ENCODE assay signal across 9 mouse cellular contexts in genomic region chr4:152028456-152028855, GRCm38 (mm10). TPM values are rescaled to one million over a fixed set of nuclear protein-coding genes. Genes with fewer than 3 reads are reported as not detected.
DNase-seq lines count a peak whose midpoint lies in the region; ATAC-seq and TF ChIP-seq lines count a peak whose summit lies in the region.
"Had no signal": no experiment of that assay in that cellular context is flagged by ENCODE, and none has a peak within 500 bp of the region (broad histone marks: within the 10 kb centered on the region; RNA-seq: fewer than 3 reads in every experiment).

No protein-coding gene starts in this region.

- H3K79me2 ChIP-seq in myocyte (ENCODE audit: control insufficient read depth, insufficient read depth) = peaks cover 20% of the 10 kb centered on the region

- H3K27ac ChIP-seq in kidney, embryonic 16.5 days (ENCODE audit: low read length) = no peak overlapping the region
- H3K27ac ChIP-seq in embryonic facial prominence, embryonic 14.5 days (replicated peaks; ENCODE audit: low read depth, low read length) = no peak overlapping the region
- no peak overlapping the region for H3K27ac ChIP-seq in intestine, embryonic 15.5 days

- H3K4me3 ChIP-seq in kidney, embryonic 16.5 days (ENCODE audit: low read length) = peak overlapping the region; percentile 86
- peak overlapping the region; percentile 79 for H3K4me3 ChIP-seq in embryonic facial prominence, embryonic 14.5 days (ENCODE audit: low read depth, low read length)
- H3K4me3 ChIP-seq in intestine, embryonic 15.5 days (replicated peaks) = peak overlapping the region; percentile 81; the same call in 1 of the 2 replicates
- peak overlapping the region; percentile 61 for H3K4me3 ChIP-seq in myocyte

- H3K4me1 ChIP-seq in kidney, embryonic 16.5 days (ENCODE audit: insufficient read depth, low read length) = peaks cover 34% of the 10 kb centered on the region
- peaks cover 22% of the 10 kb centered on the region for H3K4me1 ChIP-seq in embryonic facial prominence, embryonic 14.5 days (ENCODE audit: control insufficient read depth, insufficient read depth, low read length)
- H3K4me1 ChIP-seq in intestine, embryonic 15.5 days (replicated peaks) = peaks cover 45% of the 10 kb centered on the region

- no peak for ATAC-seq in kidney, embryonic 16.5 days (ENCODE audit: low FRiP score, low TSS enrichment)
- ATAC-seq in embryonic facial prominence, embryonic 14.5 days (ENCODE audit: low read depth) = no peak
- ATAC-seq in intestine, embryonic 15.5 days = no peak
- ATAC-seq in activated CD4-positive, CD25-positive, alpha-beta regulatory T cell, adult 4 months = no peak
- ATAC-seq in cerebellum, adult (ENCODE audit: insufficient number of reproducible peaks, low FRiP score, low TSS enrichment) = no peak
- no peak for ATAC-seq in monocyte, adult 5-6 weeks (replicated peaks; ENCODE audit: insufficient number of reproducible peaks, low FRiP score, low TSS enrichment, poor library complexity, severe bottlenecking)

- peaks cover 8% of the 10 kb centered on the region for H3K36me3 ChIP-seq in kidney, embryonic 16.5 days (ENCODE audit: insufficient read depth, low read length)
- H3K36me3 ChIP-seq in embryonic facial prominence, embryonic 14.5 days (ENCODE audit: control insufficient read depth, insufficient read depth, low read length) = peaks cover 8% of the 10 kb centered on the region
- peaks cover under 1% of the 10 kb centered on the region; the same call in 1 of the 2 replicates for H3K36me3 ChIP-seq in intestine, embryonic 15.5 days
- no peaks in the 10 kb centered on the region for H3K36me3 ChIP-seq in myocyte (ENCODE audit: control insufficient read depth, insufficient read depth)

- 62% methylated on average over 15 of the region's 15 CpGs for WGBS in kidney, embryonic 16.5 days
- 59% methylated on average over 15 of the region's 15 CpGs for WGBS in embryonic facial prominence, embryonic 14.5 days
- WGBS in intestine, embryonic 15.5 days = 62% methylated on average over 15 of the region's 15 CpGs

- TF ChIP-seq POLR2A in myocyte (IDR thresholded peaks at IDR 0.05; ENCODE audit: insufficient read length, low read depth) = no peak

- peak overlapping the region; percentile 61 for H3K9ac ChIP-seq in kidney, embryonic 16.5 days (replicated peaks; ENCODE audit: low read length)
- H3K9ac ChIP-seq in embryonic facial prominence, embryonic 14.5 days (ENCODE audit: low read depth, low read length) = peak overlapping the region; percentile 34; the same call in 1 of the 2 replicates
- peak overlapping the region; percentile 87 for H3K9ac ChIP-seq in intestine, embryonic 15.5 days

- H3ac ChIP-seq in myocyte (ENCODE audit: control insufficient read depth, insufficient read length) = no peak overlapping the region

- H3K27me3 ChIP-seq in kidney, embryonic 16.5 days (ENCODE audit: insufficient read depth, low read length) = no peaks in the 10 kb centered on the region
- H3K27me3 ChIP-seq in embryonic facial prominence, embryonic 14.5 days (replicated peaks; ENCODE audit: control insufficient read depth, insufficient read depth, low read length) = no peaks in the 10 kb centered on the region
- no peaks in the 10 kb centered on the region for H3K27me3 ChIP-seq in intestine, embryonic 15.5 days (replicated peaks)
- no peaks in the 10 kb centered on the region for H3K27me3 ChIP-seq in myocyte (ENCODE audit: control insufficient read depth, insufficient read depth, insufficient read length)

- peak overlapping the region; percentile 85 for H3K4me2 ChIP-seq in kidney, embryonic 16.5 days (replicated peaks; ENCODE audit: low read depth, low read length)
- H3K4me2 ChIP-seq in embryonic facial prominence, embryonic 14.5 days (ENCODE audit: low read depth, low read length) = peak overlapping the region; percentile 98
- H3K4me2 ChIP-seq in intestine, embryonic 15.5 days (replicated peaks) = peak overlapping the region; percentile 97
- peak overlapping the region; percentile 94 for H3K4me2 ChIP-seq in myocyte (ENCODE audit: low read depth)

- no peak for DNase-seq in kidney, adult 8-10 months
- no peak for DNase-seq in embryonic facial prominence, embryonic 14.5 days (ENCODE audit: low spot score)

- H3K9me3 ChIP-seq in kidney, embryonic 16.5 days (ENCODE audit: low read length) = no peaks in the 10 kb centered on the region
- no peaks in the 10 kb centered on the region for H3K9me3 ChIP-seq in embryonic facial prominence, embryonic 14.5 days (ENCODE audit: control insufficient read depth, low read length)
- no peaks in the 10 kb centered on the region for H3K9me3 ChIP-seq in intestine, embryonic 15.5 days

TF ChIP-seq in myocyte, 11 proteins besides CTCF, POLR2A, EP300 and RAD21:
- TF ChIP-seq POLR2AphosphoS2 (IDR thresholded peaks at IDR 0.05; ENCODE audit: insufficient read length, low read depth) = no peak
- no peak for TF ChIP-seq MAX (IDR thresholded peaks at IDR 0.05; ENCODE audit: low read depth)
- no peak for TF ChIP-seq MYOD1 (IDR thresholded peaks at IDR 0.05; ENCODE audit: control insufficient read depth in 1 of 3, insufficient read length in 2 of 3, low read depth in 2 of 3)
- no peak for TF ChIP-seq SRF (IDR thresholded peaks at IDR 0.05; ENCODE audit: control insufficient read depth, insufficient read length, low read depth)
- no peak for TF ChIP-seq REST (IDR thresholded peaks at IDR 0.05; ENCODE audit: insufficient read depth, insufficient read length)
- TF ChIP-seq USF1 (IDR thresholded peaks at IDR 0.05; ENCODE audit: low read depth) = no peak
- no peak for TF ChIP-seq TCF3 (IDR thresholded peaks at IDR 0.05; ENCODE audit: insufficient read length, low read depth)
- TF ChIP-seq CEBPB (IDR thresholded peaks at IDR 0.05; ENCODE audit: insufficient read depth, poor library complexity, severe bottlenecking) = no peak
- no peak for TF ChIP-seq E2F4 (IDR thresholded peaks at IDR 0.05; ENCODE audit: insufficient read depth)
- no peak for TF ChIP-seq TCF12 (IDR thresholded peaks at IDR 0.05; ENCODE audit: insufficient read depth, poor library complexity, severe bottlenecking)
- no peak for TF ChIP-seq MYOG (IDR thresholded peaks at IDR 0.05; ENCODE audit: control insufficient read depth in 1 of 3, insufficient read depth in 1 of 3, insufficient read length in 2 of 3, low read depth in 2 of 3)

RNA-seq across cellular contexts. Expression of gene Zbtb48, which starts 1.0 kb away (rescaled TPM):
- 25.3 and 26.0 TPM in 2 replicates for polyA plus RNA-seq in kidney, embryonic 16.5 days (2015; fragmentation: Nextera tagmentation; extraction: Ambion mirVana)
- polyA plus RNA-seq in embryonic facial prominence, embryonic 14.5 days (2014; fragmentation: Nextera tagmentation; extraction: Ambion mirVana) = 19.0 and 19.9 TPM in 2 replicates
- 15.6 and 19.0 TPM in 2 replicates for polyA plus RNA-seq in intestine, embryonic 15.5 days (2015; fragmentation: Nextera tagmentation; extraction: Ambion mirVana)
- 7.2 TPM for polyA plus RNA-seq in myocyte (2012; fragmentation: generic; extraction: Trizol)
- 10 to 100 TPM; 14.1 to 22.0 TPM for polyA plus RNA-seq in activated CD4-positive, CD25-positive, alpha-beta regulatory T cell, adult 4 months (2017; shearing (Covaris generic))
- total RNA-seq in monocyte, adult 5-6 weeks (2017) = 4.1 to 10.8 TPM (median 9.1 TPM) in 3 replicates

RNA-seq across cellular contexts. Expression of gene Tas1r1, which starts 9.9 kb away (rescaled TPM):
- polyA plus RNA-seq in kidney, embryonic 16.5 days (2015; fragmentation: Nextera tagmentation; extraction: Ambion mirVana) = 0.50 and 0.63 TPM in 2 replicates
- 1.2 and 1.5 TPM in 2 replicates for polyA plus RNA-seq in embryonic facial prominence, embryonic 14.5 days (2014; fragmentation: Nextera tagmentation; extraction: Ambion mirVana)
- 0.19 and 0.44 TPM in 2 replicates for polyA plus RNA-seq in intestine, embryonic 15.5 days (2015; fragmentation: Nextera tagmentation; extraction: Ambion mirVana)
- polyA plus RNA-seq in myocyte (2012; fragmentation: generic; extraction: Trizol) = 14.7 TPM
- polyA plus RNA-seq in activated CD4-positive, CD25-positive, alpha-beta regulatory T cell, adult 4 months (2017; shearing (Covaris generic)) = not detected
- total RNA-seq in monocyte, adult 5-6 weeks (2017) = not detected in 3 replicates
- total RNA-seq: neutrophil, adult 5-6 weeks had no signal

RNA-seq across cellular contexts. Expression of gene Nol9, which starts 10.7 kb away (rescaled TPM):
- polyA plus RNA-seq in kidney, embryonic 16.5 days (2015; fragmentation: Nextera tagmentation; extraction: Ambion mirVana) = 31.7 and 35.6 TPM in 2 replicates
- polyA plus RNA-seq in embryonic facial prominence, embryonic 14.5 days (2014; fragmentation: Nextera tagmentation; extraction: Ambion mirVana) = 25.1 and 26.5 TPM in 2 replicates
- 31.3 and 31.7 TPM in 2 replicates for polyA plus RNA-seq in intestine, embryonic 15.5 days (2015; fragmentation: Nextera tagmentation; extraction: Ambion mirVana)
- 28.5 TPM for polyA plus RNA-seq in myocyte (2012; fragmentation: generic; extraction: Trizol)
- polyA plus RNA-seq in activated CD4-positive, CD25-positive, alpha-beta regulatory T cell, adult 4 months (2017; shearing (Covaris generic)) = 10 to 100 TPM; 11.3 to 14.6 TPM
- total RNA-seq in monocyte, adult 5-6 weeks (2017) = 12.1 to 23.8 TPM (median 16.9 TPM) in 3 replicates

RNA-seq across cellular contexts. Expression of gene Klhl21, which starts 19.9 kb away (rescaled TPM):
- polyA plus RNA-seq in kidney, embryonic 16.5 days (2015; fragmentation: Nextera tagmentation; extraction: Ambion mirVana) = 12.1 and 12.6 TPM in 2 replicates
- polyA plus RNA-seq in embryonic facial prominence, embryonic 14.5 days (2014; fragmentation: Nextera tagmentation; extraction: Ambion mirVana) = 10.9 and 11.2 TPM in 2 replicates
- polyA plus RNA-seq in intestine, embryonic 15.5 days (2015; fragmentation: Nextera tagmentation; extraction: Ambion mirVana) = 10.6 and 10.9 TPM in 2 replicates
- 25.8 TPM for polyA plus RNA-seq in myocyte (2012; fragmentation: generic; extraction: Trizol)
- polyA plus RNA-seq in activated CD4-positive, CD25-positive, alpha-beta regulatory T cell, adult 4 months (2017; shearing (Covaris generic)) = 1 to 10 TPM; 2.2 to 4.2 TPM
- 7.1 to 11.1 TPM (median 9.6 TPM) in 3 replicates for total RNA-seq in monocyte, adult 5-6 weeks (2017)

RNA-seq across cellular contexts. Expression of gene Phf13, which starts 32.4 kb away (rescaled TPM):
- 31.2 and 33.3 TPM in 2 replicates for polyA plus RNA-seq in kidney, embryonic 16.5 days (2015; fragmentation: Nextera tagmentation; extraction: Ambion mirVana)
- polyA plus RNA-seq in embryonic facial prominence, embryonic 14.5 days (2014; fragmentation: Nextera tagmentation; extraction: Ambion mirVana) = 30.1 and 32.6 TPM in 2 replicates
- polyA plus RNA-seq in intestine, embryonic 15.5 days (2015; fragmentation: Nextera tagmentation; extraction: Ambion mirVana) = 20.4 and 21.0 TPM in 2 replicates
- polyA plus RNA-seq in myocyte (2012; fragmentation: generic; extraction: Trizol) = 13.5 TPM
- polyA plus RNA-seq in activated CD4-positive, CD25-positive, alpha-beta regulatory T cell, adult 4 months (2017; shearing (Covaris generic)) = 1 to 10 TPM; 2.3 to 3.0 TPM
- total RNA-seq in monocyte, adult 5-6 weeks (2017) = 6.7 to 8.8 TPM (median 7.8 TPM) in 3 replicates

Comparison
In these comparisons a context has a peak if more than half of its experiments do, and no peak if none do; other contexts are left out.
1. H3K9ac ChIP-seq: peak in every context shown above with its lines; median percentile 87 in intestine, embryonic 15.5 days; 61 in kidney, embryonic 16.5 days; 34 in embryonic facial prominence, embryonic 14.5 days.